Mouse (Mus musculus): ENCODE data around the gene Styk1. TPM values are rescaled to one million over a fixed set of nuclear protein-coding genes. Genes with fewer than 3 reads are reported as not detected.

Gene Styk1
- polyA plus RNA-seq, 1 experiment from 2014 or later = not detected

- no peaks in the 10 kb centered on the region for H3K36me3 ChIP-seq (ENCODE audit: inconsistent target)
- no peaks in the 10 kb centered on the region for H3K79me2 ChIP-seq (ENCODE audit: inconsistent target)
- 92% methylated on average over 7 of the region's 7 CpGs for WGBS (ENCODE audit: missing documents)
- no peak overlapping the region for H3K4me3 ChIP-seq (ENCODE audit: inconsistent target)
- no peak overlapping the region for H3K27ac ChIP-seq
These were observed 9.1 kb downstream of the Styk1 start for GRCm38 (mm10) chr6:131344346-131344745.

GRCm38 (mm10) chr6:131340082-131340481 is 13.3 kb downstream of the Styk1 start:
- Histone ChIP-seq H3K4me3 (ENCODE audit: inconsistent target) (no peak overlapping the region), H3K79me2 (ENCODE audit: inconsistent target) (no peaks in the 10 kb centered on the region), H3K36me3 (ENCODE audit: inconsistent target) (no peaks in the 10 kb centered on the region), H3K27ac (no peak overlapping the region)
- 81% methylated on average over 3 of the region's 3 CpGs for WGBS (ENCODE audit: missing documents)

- Histone ChIP-seq H3K79me2 (ENCODE audit: inconsistent target) (no peaks in the 10 kb centered on the region), H3K36me3 (ENCODE audit: inconsistent target) (no peaks in the 10 kb centered on the region), H3K4me3 (ENCODE audit: inconsistent target) (no peak overlapping the region), H3K27ac (no peak overlapping the region)
- whole genome bisulfite sequencing (ENCODE audit: missing documents) = 98% methylated on average over 3 of the region's 3 CpGs
These were observed 14.1 kb downstream of the Styk1 start for GRCm38 (mm10) chr6:131339309-131339708.

- Histone ChIP-seq H3K36me3 (ENCODE audit: inconsistent target) (no peaks in the 10 kb centered on the region), H3K27ac (no peak overlapping the region), H3K4me3 (ENCODE audit: inconsistent target) (no peak overlapping the region), H3K79me2 (ENCODE audit: inconsistent target) (no peaks in the 10 kb centered on the region)
- WGBS (ENCODE audit: missing documents) = 91% methylated on average over 1 of the region's 1 CpGs
These were observed 14.6 kb downstream of the Styk1 start for GRCm38 (mm10) chr6:131338787-131339186.

GRCm38 (mm10) chr6:131327076-131327475 is 26.3 kb downstream of the Styk1 start:
- no peak overlapping the region for H3K27ac ChIP-seq
- H3K36me3 ChIP-seq (ENCODE audit: inconsistent target) = no peaks in the 10 kb centered on the region
- H3K79me2 ChIP-seq (ENCODE audit: inconsistent target) = no peaks in the 10 kb centered on the region
- no peak overlapping the region for H3K4me3 ChIP-seq (ENCODE audit: inconsistent target)
- 85% methylated on average over 2 of the region's 2 CpGs for WGBS (ENCODE audit: missing documents)

GRCm38 (mm10) chr6:131321854-131322639 is 31.4 kb downstream of the Styk1 start:
- Histone ChIP-seq H3K27ac (no peak overlapping the region), H3K79me2 (ENCODE audit: inconsistent target) (no peaks in the 10 kb centered on the region), H3K36me3 (ENCODE audit: inconsistent target) (no peaks in the 10 kb centered on the region), H3K4me3 (ENCODE audit: inconsistent target) (no peak overlapping the region)
- WGBS (ENCODE audit: missing documents) = 78% methylated on average over 3 of the region's 3 CpGs

GRCm38 (mm10) chr6:131316155-131317101 is 37.0 kb downstream of the Styk1 start:
- Histone ChIP-seq H3K36me3 (ENCODE audit: inconsistent target) (no peaks in the 10 kb centered on the region), H3K79me2 (ENCODE audit: inconsistent target) (no peaks in the 10 kb centered on the region), H3K4me3 (ENCODE audit: inconsistent target) (no peak overlapping the region), H3K27ac (no peak overlapping the region)
- 87% methylated on average over 7 of the region's 7 CpGs for WGBS (ENCODE audit: missing documents)

- Histone ChIP-seq H3K36me3 (ENCODE audit: inconsistent target) (no peaks in the 10 kb centered on the region), H3K79me2 (ENCODE audit: inconsistent target) (no peaks in the 10 kb centered on the region), H3K27ac (no peak overlapping the region), H3K4me3 (ENCODE audit: inconsistent target) (no peak overlapping the region)
- 7% methylated on average over 3 of the region's 3 CpGs for whole genome bisulfite sequencing (ENCODE audit: missing documents)
These were observed 45.4 kb downstream of the Styk1 start for GRCm38 (mm10) chr6:131308031-131308430.

- Histone ChIP-seq H3K79me2 (ENCODE audit: inconsistent target) (no peaks in the 10 kb centered on the region), H3K4me3 (ENCODE audit: inconsistent target) (no peak overlapping the region), H3K27ac (no peak overlapping the region), H3K36me3 (ENCODE audit: inconsistent target) (no peaks in the 10 kb centered on the region)
- WGBS (ENCODE audit: missing documents) = 77% methylated on average over 3 of the region's 3 CpGs
These were observed 48.6 kb downstream of the Styk1 start for GRCm38 (mm10) chr6:131304776-131305175.

- no peaks in the 10 kb centered on the region for H3K36me3 ChIP-seq (ENCODE audit: inconsistent target)
- H3K4me3 ChIP-seq (ENCODE audit: inconsistent target) = no peak overlapping the region
- H3K27ac ChIP-seq = no peak overlapping the region
- H3K79me2 ChIP-seq (ENCODE audit: inconsistent target) = no peaks in the 10 kb centered on the region
These were observed 54.9 kb downstream of the Styk1 start for GRCm38 (mm10) chr6:131298531-131298930.

GRCm38 (mm10) chr6:131294435-131295112 is 58.8 kb downstream of the Styk1 start:
- no peak overlapping the region for H3K4me3 ChIP-seq (ENCODE audit: inconsistent target)
- no peaks in the 10 kb centered on the region for H3K36me3 ChIP-seq (ENCODE audit: inconsistent target)
- WGBS (ENCODE audit: missing documents) = 82% methylated on average over 5 of the region's 5 CpGs
- H3K79me2 ChIP-seq (ENCODE audit: inconsistent target) = no peaks in the 10 kb centered on the region
- H3K27ac ChIP-seq = no peak overlapping the region

GRCm38 (mm10) chr6:131293916-131294315 is 59.5 kb downstream of the Styk1 start:
- Histone ChIP-seq H3K27ac (no peak overlapping the region), H3K79me2 (ENCODE audit: inconsistent target) (no peaks in the 10 kb centered on the region), H3K36me3 (ENCODE audit: inconsistent target) (no peaks in the 10 kb centered on the region), H3K4me3 (ENCODE audit: inconsistent target) (no peak overlapping the region)
- 68% methylated on average over 5 of the region's 5 CpGs for WGBS (ENCODE audit: missing documents)

- WGBS (ENCODE audit: missing documents) = 2% methylated on average over 46 of the region's 51 CpGs
- peak within 1 kb of the TSS; percentile 21; the same call in 1 of the 2 replicates for H3K27ac ChIP-seq
- H3K36me3 ChIP-seq (ENCODE audit: inconsistent target) = peaks cover 4% of the 10 kb centered on the region; the same call in 1 of the 2 replicates
- peak within 1 kb of the TSS; percentile 57 for H3K4me3 ChIP-seq (ENCODE audit: inconsistent target)
- H3K79me2 ChIP-seq (ENCODE audit: inconsistent target) = no peaks in the 10 kb centered on the region
These were observed 60.2 kb downstream of the Styk1 start, which contains the start of gene Magohb for GRCm38 (mm10) chr6:131292991-131293788. Gene Magohb (minus strand): TSS chr6:131293244.

Data from macrophage (primary cell).